Mouse (Mus musculus) cerebellum, adult 2 months (tissue): Measurements from ENCODE around the gene Rps6kl1. TPM values are rescaled to one million over a fixed set of nuclear protein-coding genes. Genes with fewer than 3 reads are reported as not detected.

Source experiments
- DNase-seq, 2 experiments: peaks; one replicate each; pipeline ENCODE4 v3.0.0; 2021
- H3K27ac ChIP-seq: fragments of 200-500 bp; 2 replicates; pipeline ENCODE4 v1.5.1; 2012; ENCODE audit warnings: low read length, control low read depth, inconsistent platforms; ENCODE audit not compliant: insufficient read depth
- H3K27me3 ChIP-seq: fragments of 200-500 bp; 2 replicates; pipeline ENCODE4 v1.6.1; 2012; ENCODE audit warnings: inconsistent platforms, mild to moderate bottlenecking, low read length, moderate library complexity; ENCODE audit not compliant: control insufficient read depth, insufficient read depth
- H3K4me1 ChIP-seq: fragments of 200-500 bp; 2 replicates; pipeline ENCODE4 v1.6.1; 2011; ENCODE audit warnings: low read length; ENCODE audit not compliant: control insufficient read depth, insufficient read depth
- H3K4me3 ChIP-seq: fragments of 200-500 bp; replicated peaks from 2 replicates; pipeline ENCODE3; 2011; ENCODE audit warnings: mild to moderate bottlenecking, low read depth, low read length, control low read depth; ENCODE audit not compliant: insufficient read depth
- CTCF ChIP-seq: fragments of 200-500 bp; IDR thresholded peaks from 2 replicates; pipeline ENCODE4 v1.5.1; 2011; ENCODE audit warnings: low read depth, mild to moderate bottlenecking, control low read depth, low read length, moderate library complexity, borderline replicate concordance; ENCODE audit not compliant: insufficient read depth
- POLR2A ChIP-seq: fragments of 200-500 bp; IDR thresholded peaks from 2 replicates; pipeline ENCODE4 v1.6.1; 2011; ENCODE audit warnings: low read length, control low read depth, borderline replicate concordance; ENCODE audit not compliant: insufficient read depth
- WGBS: fragments of 180-500 bp; shearing (Covaris S2); methylation state at CpG from one replicate; pipeline ENCODE4 v1.1.7; 2018; 5-methylcytosine and 5-hydroxymethylcytosine counted together
- polyA plus RNA-seq: library from polyadenylated mRNA; depleted of rRNA; stranded (reverse); fragments of >200 nt; gene quantifications from 2 replicates; pipeline ENCODE4 v1.2.3, GENCODE M21; 2012

The Rps6kl1 gene
- polyA plus RNA-seq, 1 experiment, result 35.2 TPM

DNA sequence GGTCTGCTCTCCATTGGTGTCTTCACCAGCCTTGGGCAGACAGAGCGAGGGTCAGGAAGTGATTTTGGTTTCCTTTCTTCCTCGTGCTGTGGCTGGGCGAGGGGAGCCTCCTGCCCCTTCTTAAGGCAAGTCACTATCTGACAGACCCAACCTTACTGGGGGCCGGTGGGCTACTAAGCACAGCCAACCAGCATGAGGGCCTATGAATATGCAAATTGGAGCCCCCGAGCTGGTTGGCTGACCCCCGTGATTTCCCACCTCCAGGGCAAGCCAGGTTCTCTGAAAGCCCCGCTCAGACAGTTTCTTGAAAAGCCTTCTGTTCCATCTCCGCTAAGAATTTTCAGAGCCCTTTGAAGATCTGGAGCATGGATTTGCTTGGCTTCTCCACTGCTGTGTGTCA lies 44.8 kb downstream of the Rps6kl1 start:
- H3K27ac ChIP-seq, result no peak overlapping the region
- H3K4me3 ChIP-seq, result no peak overlapping the region
- DNase-seq, result no peak
- TF ChIP-seq POLR2A, result no peak
- no peak for TF ChIP-seq CTCF
- no peaks in the 10 kb centered on the region for H3K4me1 ChIP-seq
- no peaks in the 10 kb centered on the region for H3K27me3 ChIP-seq
- 30% methylated on average over 8 of the region's 8 CpGs for WGBS

DNA sequence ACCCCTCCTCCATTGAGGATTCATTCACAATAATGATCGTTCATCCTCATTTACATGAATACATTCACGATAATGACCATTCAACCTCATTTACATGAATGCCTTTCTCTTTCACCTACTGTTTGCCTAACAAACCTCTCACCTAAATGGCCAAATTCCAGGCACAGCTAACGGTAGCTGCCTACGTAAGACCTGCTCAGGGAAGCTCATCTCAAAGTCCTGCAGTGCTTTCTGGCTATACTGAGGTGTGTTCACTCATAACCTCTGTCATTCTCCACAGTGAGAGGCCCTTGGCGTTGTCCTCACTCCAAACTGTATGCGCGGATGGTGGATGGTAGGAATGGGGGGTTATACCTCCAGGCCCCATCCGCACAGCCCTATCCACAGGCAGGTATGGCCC lies 46.3 kb downstream of the Rps6kl1 start:
- no peaks in the 10 kb centered on the region for H3K27me3 ChIP-seq
- no peak overlapping the region for H3K27ac ChIP-seq
- DNase-seq, result no peak
- WGBS, result 87% methylated on average over 8 of the region's 8 CpGs
- no peaks in the 10 kb centered on the region for H3K4me1 ChIP-seq
- TF ChIP-seq CTCF (no peak), POLR2A (no peak)
- no peak overlapping the region for H3K4me3 ChIP-seq

DNA sequence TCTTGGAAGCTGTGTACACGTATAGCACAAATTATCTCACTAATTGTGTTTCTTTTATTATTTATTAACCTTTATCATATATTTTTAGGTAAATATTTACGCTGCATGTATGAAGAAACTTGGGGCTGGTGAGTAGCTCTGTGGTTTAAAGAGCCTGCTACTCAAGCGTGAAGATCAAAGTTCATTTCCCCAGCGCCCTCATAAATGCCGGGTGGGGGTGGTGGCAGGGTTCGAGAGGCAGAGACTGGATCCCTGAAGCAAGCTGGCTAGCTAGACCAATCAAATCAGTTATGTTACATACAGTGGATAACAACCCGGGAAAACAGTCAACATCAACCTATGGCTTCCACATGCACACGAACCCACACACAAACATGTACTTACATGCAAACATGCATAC lies 48.0 kb downstream of the Rps6kl1 start:
- DNase-seq, result no peak
- no peaks in the 10 kb centered on the region for H3K27me3 ChIP-seq
- H3K4me3 ChIP-seq, result no peak overlapping the region
- no peak overlapping the region for H3K27ac ChIP-seq
- WGBS, result 83% methylated on average over 8 of the region's 8 CpGs
- H3K4me1 ChIP-seq, result no peaks in the 10 kb centered on the region
- TF ChIP-seq POLR2A (no peak), CTCF (no peak)

DNA sequence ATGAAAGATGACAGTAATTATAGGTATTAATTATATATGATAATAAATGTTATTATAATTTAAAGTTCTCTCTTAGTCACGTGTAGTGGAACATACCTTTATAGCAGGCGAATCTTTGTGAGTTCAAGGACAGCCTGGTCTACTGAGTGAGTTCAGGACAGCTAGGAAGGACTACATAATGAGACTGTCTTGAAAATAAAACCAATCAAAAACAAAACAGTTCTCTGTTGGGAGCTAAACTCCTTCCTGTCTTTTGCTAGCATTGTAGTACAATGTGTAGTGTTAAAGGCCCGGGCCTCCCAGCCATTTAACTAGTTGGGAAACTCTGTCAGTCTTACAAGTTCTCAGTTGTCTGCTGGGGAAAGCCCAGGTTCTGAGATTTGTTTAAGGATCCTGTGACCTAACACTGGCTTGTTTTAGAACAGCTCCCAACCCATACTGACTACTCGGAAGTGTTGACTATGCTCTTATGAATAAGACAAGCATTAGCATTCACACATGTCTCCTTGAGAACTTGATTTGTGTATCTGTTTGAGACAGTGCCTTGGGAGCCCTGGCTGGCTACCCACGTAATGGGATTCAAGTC lies 49.5 kb downstream of the Rps6kl1 start:
- Histone ChIP-seq H3K27me3 (no peaks in the 10 kb centered on the region), H3K27ac (no peak overlapping the region), H3K4me3 (no peak overlapping the region), H3K4me1 (no peaks in the 10 kb centered on the region)
- TF ChIP-seq POLR2A (no peak), CTCF (no peak)
- WGBS, result 82% methylated on average over 5 of the region's 5 CpGs
- DNase-seq, result no peak

DNA sequence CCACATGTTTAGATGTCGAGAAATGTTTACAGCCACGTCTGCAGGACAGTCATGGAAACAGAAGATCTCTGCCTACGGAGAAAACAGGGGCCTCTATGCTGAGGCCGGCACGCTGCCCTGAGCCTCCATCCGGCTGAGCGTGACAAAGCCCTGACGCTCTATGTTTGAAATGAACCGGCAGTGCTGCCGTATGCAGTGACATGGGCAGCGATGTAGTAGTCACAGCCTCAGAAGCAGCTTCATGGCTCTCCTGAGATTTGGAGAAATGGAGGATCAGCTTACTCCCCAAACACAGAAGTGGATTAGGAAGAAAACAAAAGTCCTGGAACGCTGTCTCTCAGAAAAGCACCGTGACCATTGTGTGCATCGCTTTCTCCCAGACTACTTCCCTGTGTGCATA lies 50.1 kb downstream of the Rps6kl1 start:
- no peak overlapping the region for H3K4me3 ChIP-seq
- TF ChIP-seq CTCF (no peak), POLR2A (no peak)
- H3K27me3 ChIP-seq, result no peaks in the 10 kb centered on the region
- WGBS, result 48% methylated on average over 14 of the region's 14 CpGs
- no peak overlapping the region for H3K27ac ChIP-seq
- no peaks in the 10 kb centered on the region for H3K4me1 ChIP-seq
- no peak for DNase-seq

DNA sequence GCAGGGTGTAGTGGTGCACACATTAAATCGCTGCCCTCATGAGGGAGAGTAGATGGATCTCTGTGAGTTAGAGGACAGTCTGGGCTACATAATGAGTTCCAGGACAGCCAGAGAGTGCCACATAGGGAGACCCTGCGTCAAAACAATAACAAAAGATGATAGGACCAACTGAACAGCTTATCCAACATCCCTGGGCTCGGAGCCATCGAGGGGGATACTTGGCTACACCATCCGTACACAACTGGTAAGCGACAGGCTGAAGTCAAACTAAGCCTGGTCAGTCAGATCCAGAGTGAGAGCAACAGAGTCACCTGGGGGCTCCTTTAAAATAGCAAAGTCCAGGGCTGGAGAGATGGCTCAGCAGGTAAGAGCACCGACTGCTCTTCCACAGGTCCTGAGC lies 55.2 kb downstream of the Rps6kl1 start:
- peaks cover 4% of the 10 kb centered on the region; the same call in 1 of the 2 replicates for H3K4me1 ChIP-seq
- H3K27me3 ChIP-seq, result no peaks in the 10 kb centered on the region
- H3K27ac ChIP-seq, result no peak overlapping the region
- 39% methylated on average over 7 of the region's 7 CpGs for WGBS
- H3K4me3 ChIP-seq, result no peak overlapping the region
- TF ChIP-seq CTCF (no peak), POLR2A (no peak)
- DNase-seq, result no peak

DNA sequence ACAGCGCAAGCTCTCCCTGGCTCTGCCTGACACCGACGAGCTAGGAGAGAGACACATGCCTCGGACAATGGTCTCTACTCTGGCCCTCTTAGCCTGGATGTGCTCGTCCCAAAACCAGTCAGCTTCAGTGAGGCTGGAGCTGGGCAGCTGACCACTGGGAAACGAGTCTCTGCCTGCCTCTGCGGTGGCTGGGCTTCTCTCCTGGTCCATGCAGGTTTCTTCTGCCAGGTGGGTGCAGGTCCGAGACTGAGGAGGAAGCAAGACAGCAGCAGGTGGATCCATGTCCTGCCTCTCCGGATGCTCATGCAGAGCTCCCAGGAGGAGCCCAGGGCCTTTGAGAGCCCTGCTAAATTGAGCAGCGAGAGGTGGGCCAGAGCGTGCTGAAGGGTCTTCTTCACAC lies 55.9 kb downstream of the Rps6kl1 start:
- DNase-seq, result no peak
- no peak overlapping the region for H3K4me3 ChIP-seq
- H3K27ac ChIP-seq, result no peak overlapping the region
- TF ChIP-seq CTCF (no peak), POLR2A (no peak)
- no peaks in the 10 kb centered on the region for H3K27me3 ChIP-seq
- WGBS, result 57% methylated on average over 11 of the region's 11 CpGs
- H3K4me1 ChIP-seq, result peaks cover 4% of the 10 kb centered on the region; the same call in 1 of the 2 replicates

DNA sequence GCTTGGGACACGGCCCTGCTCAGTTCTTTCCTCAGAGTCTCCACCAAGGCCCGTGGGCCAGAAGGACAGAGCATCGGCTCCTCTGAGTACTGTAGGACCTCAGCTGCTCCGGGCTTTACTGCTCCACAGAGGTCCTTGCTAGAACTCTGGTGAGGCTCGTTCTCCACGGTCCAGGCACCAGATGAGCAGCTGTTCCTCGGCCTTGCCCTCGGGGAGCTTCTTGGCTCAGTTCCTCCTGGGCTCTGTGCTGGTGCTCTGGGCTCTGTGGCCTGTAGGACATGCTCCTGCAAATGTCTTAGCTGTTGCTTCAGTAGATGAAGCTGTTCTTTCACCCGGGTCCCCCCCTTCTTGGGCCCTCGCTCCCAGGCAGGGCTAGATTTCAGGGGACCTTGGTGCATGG lies 56.4 kb downstream of the Rps6kl1 start:
- H3K27me3 ChIP-seq, result no peaks in the 10 kb centered on the region
- H3K4me1 ChIP-seq, result peaks cover 4% of the 10 kb centered on the region; the same call in 1 of the 2 replicates
- H3K4me3 ChIP-seq, result no peak overlapping the region
- DNase-seq, result peak; percentile 25 to 28
- no peak for TF ChIP-seq POLR2A
- TF ChIP-seq CTCF, result no peak
- no peak overlapping the region for H3K27ac ChIP-seq
- WGBS, result 15% methylated on average over 10 of the region's 10 CpGs
